Mouse (Mus musculus) ES-E14 (cell line): ENCODE results near the gene Atp6v1b1. TPM values are rescaled to one million over a fixed set of nuclear protein-coding genes. Genes with fewer than 3 reads are reported as not detected.
A peak's percentile ranks its signal among the peaks of the same experiment; 100 is the strongest.

ENCODE experiments used
- DNase-seq: peaks from one replicate; pipeline ENCODE4 v3.0.0-alpha.2; 2013; ENCODE audit warnings: low read depth, low spot score
- H3K27ac ChIP-seq: 2 replicates; pipeline ENCODE4 v1.5.1; 2012; ENCODE audit warnings: low read depth, mild to moderate bottlenecking, low read length, moderate library complexity, mixed read lengths; ENCODE audit not compliant: poor library complexity, insufficient read depth, severe bottlenecking
- H3K36me3 ChIP-seq: 2 replicates; pipeline ENCODE4 v1.6.1; 2012; ENCODE audit warnings: mild to moderate bottlenecking, low read length, moderate library complexity, mixed read lengths; ENCODE audit not compliant: control insufficient read depth, poor library complexity, insufficient read depth, severe bottlenecking
- H3K4me1 ChIP-seq, 2 experiments: fragments of 150-350 bp in 1 of 2; sonication (generic) in 1 of 2; 2 replicates each; pipeline ENCODE4 v1.6.1; 2012; ENCODE audit warnings: low read length in 2 of 2, mild to moderate bottlenecking in 1 of 2, mixed read lengths in 1 of 2; ENCODE audit not compliant: control insufficient read depth in 2 of 2, insufficient read depth in 2 of 2, poor library complexity in 1 of 2
- H3K4me3 ChIP-seq, 2 experiments: fragments of 150-350 bp in 1 of 2; sonication (generic) in 1 of 2; 2 replicates each; pipeline ENCODE4 v1.5.1; 2012; ENCODE audit warnings: low read length in 2 of 2, low read depth in 1 of 2, mild to moderate bottlenecking in 1 of 2, mixed read lengths in 1 of 2; ENCODE audit not compliant: insufficient read depth in 1 of 2, poor library complexity in 1 of 2, severe bottlenecking in 1 of 2
- H3K9ac ChIP-seq: 2 replicates; pipeline ENCODE4 v1.6.1; 2012; ENCODE audit warnings: low read depth, mild to moderate bottlenecking, low read length, mixed read lengths; ENCODE audit not compliant: poor library complexity, insufficient read depth, severe bottlenecking
- H3K9me3 ChIP-seq: fragments of 150-350 bp; sonication (generic); 2 replicates; pipeline ENCODE4 v1.6.1; 2012; ENCODE audit warnings: low read depth, mild to moderate bottlenecking, low read length; ENCODE audit not compliant: control insufficient read depth, insufficient read depth
- CHD2 ChIP-seq: IDR thresholded peaks from 2 replicates; pipeline ENCODE4 v1.6.1; 2014; ENCODE audit warnings: mild to moderate bottlenecking, low read depth, low read length, inconsistent platforms
- HCFC1 ChIP-seq: IDR thresholded peaks from 2 replicates; pipeline ENCODE4 v1.6.1; 2012; ENCODE audit warnings: low read length, inconsistent platforms, borderline replicate concordance; ENCODE audit not compliant: insufficient read depth
- MAFK ChIP-seq: IDR thresholded peaks from 2 replicates; pipeline ENCODE4 v1.6.1; 2014; ENCODE audit warnings: mild to moderate bottlenecking, low read depth, low read length, inconsistent platforms; ENCODE audit not compliant: insufficient read depth
- ZC3H11A ChIP-seq: IDR thresholded peaks from 2 replicates; pipeline ENCODE4 v1.6.1; 2012; ENCODE audit warnings: low read depth, mild to moderate bottlenecking, inconsistent platforms, low read length, borderline replicate concordance
- ZNF384 ChIP-seq: IDR thresholded peaks from 2 replicates; pipeline ENCODE4 v1.6.1; 2012; ENCODE audit warnings: low read depth, low read length, inconsistent platforms
- in situ Hi-C, 2 experiments: fragments of 600-800 bp; cut with MboI; formaldehyde crosslinking; loops; one replicate each; pipeline ENCODE4 v1.15.1; 2025; ENCODE audit warnings: low sequenced_read_pairs in 2 of 2, inconsistent platforms in 1 of 2; ENCODE audit not compliant: unreplicated experiment in 2 of 2
- total RNA-seq: library from RNA; depleted of rRNA; stranded (reverse); fragments of 300-350 nt; gene quantifications from 2 replicates; pipeline ENCODE4 v1.2.3, GENCODE M21; 2012

The Atp6v1b1 gene
- total RNA-seq, 1 experiment = not detected

DNA sequence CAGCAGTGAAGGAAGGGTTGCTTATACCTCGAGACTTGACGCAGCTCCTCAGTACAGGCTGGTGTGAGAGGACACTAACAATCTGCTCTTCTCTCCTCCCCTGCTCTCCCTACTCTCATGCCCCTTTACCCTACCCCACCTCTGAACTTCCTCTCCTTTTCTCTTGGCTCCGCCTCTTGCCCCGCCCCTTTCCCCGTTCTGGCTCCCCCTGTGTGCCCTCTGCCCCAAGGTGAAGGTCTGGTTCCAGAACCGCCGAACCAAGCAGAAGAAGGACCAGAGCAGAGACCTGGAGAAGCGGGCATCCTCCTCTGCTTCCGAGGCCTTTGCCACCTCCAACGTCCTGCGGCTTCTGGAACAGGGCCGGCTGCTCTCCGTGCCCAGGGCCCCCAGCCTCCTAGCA, 5.5 kb upstream of the Atp6v1b1 start:
- H3K27ac ChIP-seq = no peak overlapping the region
- no peak for TF ChIP-seq HCFC1
- TF ChIP-seq CHD2 = no peak
- no peak for TF ChIP-seq ZNF384
- no peak for TF ChIP-seq ZC3H11A
- H3K9me3 ChIP-seq = no peaks in the 10 kb centered on the region
- DNase-seq = no peak
- H3K4me3 ChIP-seq = peak overlapping the region; percentile 60 to 78
- H3K9ac ChIP-seq = peak overlapping the region; percentile 40; the same call in 1 of the 2 replicates
- in situ Hi-C loops = no loop called here
- no peaks in the 10 kb centered on the region for H3K36me3 ChIP-seq
- peaks cover 2 to 11% of the 10 kb centered on the region in 2 experiments for H3K4me1 ChIP-seq

DNA sequence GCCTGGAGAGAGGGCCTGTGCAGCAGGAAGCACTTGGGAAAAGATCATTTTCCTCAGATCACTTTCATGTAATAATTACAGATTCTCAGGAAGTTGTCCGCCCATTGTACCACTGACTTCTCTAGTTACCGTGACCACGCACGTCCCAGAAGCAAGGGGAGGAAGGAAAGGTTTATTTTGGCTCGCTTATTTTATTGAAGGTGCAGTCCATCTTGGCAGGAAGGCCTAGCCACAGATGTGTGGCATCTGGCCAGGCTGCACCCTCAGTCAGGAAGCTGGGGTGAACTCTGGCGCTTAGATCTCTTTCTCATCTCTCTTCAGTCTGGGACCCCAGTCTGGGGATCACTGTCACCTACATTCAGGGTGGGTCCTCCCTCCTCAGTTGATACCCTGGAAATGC, 4.2 kb upstream of the Atp6v1b1 start:
- H3K4me3 ChIP-seq = peak overlapping the region in 1 of 2 experiments; percentile 32; a peak in 2 of 4 replicates
- in situ Hi-C loops = no loop called here
- TF ChIP-seq MAFK (no peak), HCFC1 (no peak), CHD2 (no peak), ZC3H11A (no peak), ZNF384 (no peak)
- H3K9ac ChIP-seq = no peak overlapping the region
- no peaks in the 10 kb centered on the region for H3K36me3 ChIP-seq
- H3K9me3 ChIP-seq = no peaks in the 10 kb centered on the region
- peaks cover 2 to 12% of the 10 kb centered on the region in 2 experiments for H3K4me1 ChIP-seq
- H3K27ac ChIP-seq = no peak overlapping the region
- DNase-seq = no peak

DNA sequence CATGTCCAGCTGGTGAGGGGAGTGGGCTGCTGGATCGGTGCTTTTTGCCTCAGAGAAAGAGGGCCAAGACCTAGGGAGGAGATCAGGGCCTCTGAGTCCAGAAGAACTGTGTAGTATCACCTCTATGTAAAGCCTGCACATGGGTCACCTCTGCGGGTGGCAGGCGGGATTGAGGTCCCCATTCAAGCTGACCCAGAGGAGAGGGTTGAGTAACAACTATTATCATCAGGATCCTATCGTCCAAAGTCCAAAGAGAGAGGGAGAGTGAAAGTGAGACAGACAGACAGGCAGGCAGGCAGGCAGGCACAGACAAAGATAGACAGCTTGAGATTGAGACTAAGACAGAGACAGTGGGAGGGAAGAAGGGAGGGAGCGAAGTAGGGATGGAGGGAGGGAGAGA, 422 bp downstream of the Atp6v1b1 start:
- H3K27ac ChIP-seq = no peak overlapping the region
- H3K9ac ChIP-seq = no peak overlapping the region
- no peak for DNase-seq
- H3K4me1 ChIP-seq = peaks cover 0 to 18% of the 10 kb centered on the region in 2 experiments; a peak in 2 of 4 replicates
- no peaks in the 10 kb centered on the region for H3K9me3 ChIP-seq
- in situ Hi-C loops = no loop called here
- H3K4me3 ChIP-seq = no peak overlapping the region
- TF ChIP-seq ZNF384 = no peak
- no peak for TF ChIP-seq ZC3H11A
- no peak for TF ChIP-seq MAFK
- no peak for TF ChIP-seq HCFC1
- TF ChIP-seq CHD2 = no peak
- no peaks in the 10 kb centered on the region for H3K36me3 ChIP-seq

DNA sequence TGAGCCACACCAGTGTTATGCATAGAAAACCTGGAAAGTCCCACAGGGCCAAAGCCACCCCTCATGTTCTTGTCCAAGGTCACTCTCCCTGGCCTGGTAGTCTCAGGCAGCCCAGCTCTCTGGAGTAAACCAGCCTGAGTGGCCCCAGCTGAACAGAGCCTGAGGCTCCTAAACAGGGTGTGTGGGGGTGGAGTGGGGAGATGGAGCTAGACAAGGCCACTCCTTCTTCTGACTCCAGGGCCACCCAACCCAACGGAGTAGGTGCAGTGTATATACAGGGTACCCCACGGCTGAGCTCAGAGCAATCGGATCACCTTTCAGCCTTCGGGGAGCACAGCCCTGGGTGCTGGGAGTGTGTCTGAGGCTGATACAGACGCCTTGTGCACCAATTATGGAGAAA, 1.3 kb downstream of the Atp6v1b1 start:
- DNase-seq = no peak
- in situ Hi-C loops = no loop called here
- TF ChIP-seq CHD2 (no peak), ZC3H11A (no peak), HCFC1 (no peak), ZNF384 (no peak), MAFK (no peak)
- H3K27ac ChIP-seq = no peak overlapping the region
- no peak overlapping the region for H3K9ac ChIP-seq
- no peaks in the 10 kb centered on the region for H3K9me3 ChIP-seq
- H3K4me3 ChIP-seq = no peak overlapping the region
- peaks cover 0 to 18% of the 10 kb centered on the region in 2 experiments; a peak in 2 of 4 replicates for H3K4me1 ChIP-seq
- no peaks in the 10 kb centered on the region for H3K36me3 ChIP-seq

DNA sequence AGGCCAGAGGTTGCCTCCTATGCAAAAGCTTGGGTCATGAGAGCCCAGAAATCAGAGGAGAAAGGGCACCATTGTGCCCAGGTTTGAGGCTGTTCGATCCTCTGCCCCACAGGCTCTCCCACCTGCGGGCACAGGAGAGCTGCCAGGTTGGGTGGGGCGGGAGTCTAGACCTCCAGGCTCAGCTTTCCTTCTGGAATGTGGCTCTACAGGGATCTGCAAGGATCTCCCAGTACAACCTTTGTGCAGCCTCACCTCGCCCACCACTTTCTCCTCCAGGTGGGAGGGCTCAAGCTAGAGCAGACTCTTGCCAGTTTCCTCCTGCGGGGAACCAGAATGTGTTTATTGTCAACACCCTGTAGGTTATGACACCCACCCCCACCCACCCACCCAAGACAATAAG, 1.8 kb downstream of the Atp6v1b1 start:
- TF ChIP-seq ZNF384 (no peak), CHD2 (no peak)
- no peaks in the 10 kb centered on the region for H3K36me3 ChIP-seq
- H3K4me1 ChIP-seq = peaks cover 0 to 18% of the 10 kb centered on the region in 2 experiments; a peak in 2 of 4 replicates
- no peak for DNase-seq
- H3K9me3 ChIP-seq = no peaks in the 10 kb centered on the region
- no peak overlapping the region for H3K27ac ChIP-seq
- H3K9ac ChIP-seq = no peak overlapping the region
- in situ Hi-C loops = no loop called here
- no peak overlapping the region for H3K4me3 ChIP-seq
